Mouse (Mus musculus): Measurements from ENCODE around the gene Trex2. TPM values are rescaled to one million over a fixed set of nuclear protein-coding genes. Genes with fewer than 3 reads are reported as not detected.

Trex2 gene
- polyA plus RNA-seq, 1 experiment, result not detected

- Histone ChIP-seq H3K4me1 (ENCODE audit: control insufficient read depth, insufficient read depth, low read length) (no peaks in the 10 kb centered on the region), H3K4me3 (ENCODE audit: insufficient read depth, low read length) (no peak overlapping the region), H3K27ac (ENCODE audit: insufficient read depth, low read depth, low read length) (no peak overlapping the region)
- TF ChIP-seq CTCF (IDR thresholded peaks at IDR 0.05; ENCODE audit: low read depth, low read length), result no peak
- no peak for TF ChIP-seq POLR2A (IDR thresholded peaks at IDR 0.05; ENCODE audit: borderline replicate concordance, low read depth, low read length)
These were observed 50.7 kb downstream of the Trex2 start for GRCm38 (mm10) chrX:73384419-73384818.

Other genes with a start within 250 kb of the Trex2 start
- gene Xlr3b, start 243.1 kb downstream of the Trex2 start, polyA plus RNA-seq (2012; ENCODE audit: insufficient read depth, insufficient read length, missing spikeins), result 6.2 and 6.9 TPM in 2 replicates
- gene Xlr4b, start 221.0 kb downstream of the Trex2 start, polyA plus RNA-seq (2012; ENCODE audit: insufficient read depth, insufficient read length, missing spikeins), result 6.6 and 11.4 TPM in 2 replicates
- 5.2 and 6.0 TPM in 2 replicates for gene F8a, start 207.1 kb downstream of the Trex2 start, polyA plus RNA-seq (2012; ENCODE audit: insufficient read depth, insufficient read length, missing spikeins)
- gene Xlr4c, start 192.2 kb downstream of the Trex2 start, polyA plus RNA-seq (2012; ENCODE audit: insufficient read depth, insufficient read length, missing spikeins), result 3.6 and 7.3 TPM in 2 replicates
- not detected in 2 replicates for gene Xlr3c, start 170.0 kb downstream of the Trex2 start, polyA plus RNA-seq (2012; ENCODE audit: insufficient read depth, insufficient read length, missing spikeins)
- not detected in 2 replicates for gene Xlr5a, start 142.4 kb downstream of the Trex2 start, polyA plus RNA-seq (2012; ENCODE audit: insufficient read depth, insufficient read length, missing spikeins)
- gene Xlr5c, start 142.4 kb downstream of the Trex2 start, polyA plus RNA-seq (2012; ENCODE audit: insufficient read depth, insufficient read length, missing spikeins), result not detected in 2 replicates
- not detected in 2 replicates for gene Gm45015, start 98.5 kb downstream of the Trex2 start, polyA plus RNA-seq (2012; ENCODE audit: insufficient read depth, insufficient read length, missing spikeins)
- gene Zfp275, start 92.7 kb downstream of the Trex2 start, polyA plus RNA-seq (2012; ENCODE audit: insufficient read depth, insufficient read length, missing spikeins), result 7.4 and 8.3 TPM in 2 replicates
- gene Gm18336, start 36.6 kb downstream of the Trex2 start, polyA plus RNA-seq (2012; ENCODE audit: insufficient read depth, insufficient read length, missing spikeins), result not detected in 2 replicates
- not detected in 2 replicates for gene Zfp92, start 24.2 kb downstream of the Trex2 start, polyA plus RNA-seq (2012; ENCODE audit: insufficient read depth, insufficient read length, missing spikeins)
- 9.0 and 9.3 TPM in 2 replicates for gene Haus7, start 23.7 kb upstream of the Trex2 start, polyA plus RNA-seq (2012; ENCODE audit: insufficient read depth, insufficient read length, missing spikeins)
- 21.9 and 25.5 TPM in 2 replicates for gene Bgn, start 48.3 kb upstream of the Trex2 start, polyA plus RNA-seq (2012; ENCODE audit: insufficient read depth, insufficient read length, missing spikeins)
- not detected in 2 replicates for gene Atp2b3, start 67.7 kb upstream of the Trex2 start, polyA plus RNA-seq (2012; ENCODE audit: insufficient read depth, insufficient read length, missing spikeins)
- not detected in 2 replicates for gene Dusp9, start 204.1 kb upstream of the Trex2 start, polyA plus RNA-seq (2012; ENCODE audit: insufficient read depth, insufficient read length, missing spikeins)
- gene Pnck, start 224.8 kb upstream of the Trex2 start, polyA plus RNA-seq (2012; ENCODE audit: insufficient read depth, insufficient read length, missing spikeins), result not detected in 2 replicates
- 39.8 and 41.2 TPM in 2 replicates for gene Slc6a8, start 237.8 kb upstream of the Trex2 start, polyA plus RNA-seq (2012; ENCODE audit: insufficient read depth, insufficient read length, missing spikeins)

All from bone marrow macrophage, adult 2 months (primary cell).